Mouse (Mus musculus): ENCODE results near the gene Vipr2. TPM values are rescaled to one million over a fixed set of nuclear protein-coding genes. Genes with fewer than 3 reads are reported as not detected.

Gene Vipr2
- polyA plus RNA-seq, 2 experiments from 2014 or later: 0.19 to 0.86 TPM

DNA sequence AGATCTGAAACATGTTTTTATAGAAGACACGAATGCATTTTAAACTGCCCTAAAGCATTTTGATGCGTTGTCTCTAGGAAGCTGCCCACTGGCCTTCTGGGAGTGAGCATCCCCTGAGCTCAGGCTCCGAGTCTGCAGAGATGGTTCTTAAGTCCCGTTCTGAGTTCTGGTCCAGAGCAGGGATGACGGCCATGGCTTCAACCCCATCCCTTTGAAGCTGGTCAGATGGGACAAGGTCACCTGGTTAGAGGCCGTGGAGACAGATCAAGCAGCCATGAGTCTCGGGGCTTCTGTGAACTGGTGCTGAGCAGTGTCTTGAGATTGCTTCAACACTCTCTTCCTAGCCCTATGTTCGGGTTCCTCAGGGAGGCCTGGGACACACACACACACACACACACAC, 19.6 kb downstream of the Vipr2 start:
- no peak for ATAC-seq

DNA sequence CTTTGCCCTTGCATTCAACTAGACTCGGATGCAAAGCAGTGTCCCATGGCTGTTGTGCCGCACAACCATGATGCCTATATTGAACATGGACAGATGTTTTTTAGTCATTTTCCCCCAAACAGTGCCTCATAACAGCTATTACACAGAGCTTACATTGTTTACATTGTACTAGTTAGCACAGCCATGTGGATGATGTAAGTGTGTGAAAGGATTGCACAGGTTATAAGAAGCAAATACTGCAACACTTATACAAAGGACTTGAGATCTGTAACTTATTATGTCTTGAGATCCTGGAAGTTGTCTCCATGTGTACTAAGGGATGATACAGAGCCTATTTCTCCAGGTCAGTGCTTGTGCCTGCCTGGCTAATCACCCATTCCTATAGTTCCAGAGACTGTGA, 24.4 kb downstream of the Vipr2 start:
- ATAC-seq: no peak

DNA sequence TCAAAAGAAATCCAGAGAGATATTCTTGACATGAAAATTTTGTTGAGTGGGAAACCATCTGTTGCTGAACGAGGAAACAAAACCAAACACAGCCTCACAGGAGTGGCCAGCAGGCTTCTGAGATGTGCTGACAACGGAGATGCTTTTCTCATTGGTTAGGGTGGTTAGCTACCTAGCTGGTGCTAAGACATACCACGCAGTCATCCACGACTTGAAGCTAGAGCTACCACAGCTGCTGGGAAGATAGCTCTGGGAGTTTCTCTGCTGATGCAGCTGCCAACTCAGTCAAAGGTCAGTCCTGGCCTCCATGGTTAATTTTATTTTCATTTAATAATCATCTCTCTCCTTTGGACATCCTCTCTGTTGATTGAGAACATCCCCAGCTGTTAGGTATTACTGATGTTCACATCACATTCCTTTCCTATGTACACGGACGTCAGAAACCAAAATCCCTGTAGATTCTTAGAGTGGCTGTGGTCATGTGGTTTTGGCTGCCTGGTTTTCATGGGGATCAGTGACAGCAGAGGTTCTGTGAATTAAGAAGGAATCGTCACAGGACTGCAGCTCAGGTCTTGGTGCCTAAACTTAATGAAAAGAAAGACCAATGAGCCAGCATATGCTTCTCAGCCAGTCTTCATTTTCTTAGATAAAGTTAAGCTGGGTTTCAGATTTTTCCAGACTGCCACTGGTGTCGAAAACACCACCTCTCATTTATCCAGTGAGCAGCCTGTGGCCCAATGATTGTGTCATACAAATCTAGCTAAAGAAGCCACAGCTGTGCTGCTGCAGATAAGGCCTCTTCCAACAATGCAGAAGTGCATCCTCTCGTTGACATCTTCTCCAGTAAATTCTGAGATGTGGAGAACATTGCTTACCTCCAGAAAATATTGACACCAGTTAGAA, 32.2 kb downstream of the Vipr2 start:
- no peak for ATAC-seq

DNA sequence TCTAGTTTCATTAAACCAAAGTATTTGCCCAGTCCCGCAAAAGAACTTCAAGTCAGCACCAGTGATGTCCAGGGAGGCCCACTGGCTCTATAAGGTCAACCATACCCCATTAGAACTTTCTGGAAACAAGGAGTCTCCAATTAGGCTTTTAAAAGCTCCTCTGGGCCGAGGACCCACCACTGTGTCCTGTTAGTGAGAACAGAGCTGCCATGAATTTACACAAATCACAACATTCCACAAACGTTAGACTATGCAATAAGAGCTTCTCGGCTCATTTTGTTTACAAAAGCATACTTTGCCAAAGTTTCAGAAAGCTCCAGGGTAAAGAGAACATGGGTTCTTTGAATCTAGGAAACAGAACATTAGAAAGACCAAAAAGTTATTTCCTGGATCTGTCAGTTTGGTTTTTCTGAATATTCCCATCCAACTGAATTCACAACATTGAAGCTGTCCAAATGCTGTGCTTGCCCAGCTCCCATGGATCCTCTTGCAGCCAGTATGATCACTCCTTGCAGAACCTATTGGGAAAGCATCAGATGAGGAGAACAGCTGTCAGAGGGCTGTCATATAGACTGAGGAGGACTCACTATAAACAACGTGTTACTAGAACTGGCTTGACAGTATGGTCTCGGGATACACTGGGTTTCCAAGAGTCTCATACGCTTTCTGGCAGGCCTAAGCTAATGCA, 33.6 kb downstream of the Vipr2 start:
- ATAC-seq: no peak

DNA sequence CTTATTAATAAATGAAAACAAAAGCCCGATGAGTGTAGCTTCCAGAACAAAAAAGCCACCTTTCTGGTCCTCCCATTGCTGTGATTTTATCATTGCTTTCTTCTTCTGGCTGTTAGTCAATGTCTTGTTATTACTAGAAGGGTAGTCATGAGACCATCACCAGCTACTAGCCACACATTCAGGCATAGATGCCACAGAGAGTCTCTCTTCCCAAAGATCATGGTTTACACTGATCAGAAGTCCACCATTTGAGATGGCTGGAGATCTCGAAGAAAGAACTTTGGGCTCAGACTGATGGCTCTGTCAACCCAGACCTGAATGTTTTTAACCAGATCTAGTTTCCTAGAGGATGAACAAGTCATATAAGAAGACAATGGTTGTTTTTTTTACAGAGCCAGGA, 38.3 kb downstream of the Vipr2 start:
- no peak for ATAC-seq

DNA sequence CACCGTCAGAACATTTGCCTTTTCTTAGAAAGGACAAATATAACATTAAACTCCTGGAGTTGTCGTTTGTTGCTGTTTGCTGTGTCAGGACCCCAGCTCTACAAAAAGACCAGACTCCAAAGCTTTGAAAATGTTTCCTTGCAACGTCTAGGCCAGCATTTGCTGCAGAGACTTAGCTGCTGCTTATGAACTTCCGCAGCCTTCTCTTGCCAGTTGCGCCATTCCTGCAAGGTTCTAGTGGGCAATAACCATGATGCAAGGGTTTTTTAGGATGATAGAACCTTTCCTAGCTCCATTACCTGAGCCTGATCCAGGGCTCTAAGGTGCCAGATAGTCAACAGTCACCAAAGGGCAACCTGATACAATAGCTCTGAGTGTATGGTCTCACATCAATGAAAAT, 38.9 kb downstream of the Vipr2 start:
- ATAC-seq: no peak

DNA sequence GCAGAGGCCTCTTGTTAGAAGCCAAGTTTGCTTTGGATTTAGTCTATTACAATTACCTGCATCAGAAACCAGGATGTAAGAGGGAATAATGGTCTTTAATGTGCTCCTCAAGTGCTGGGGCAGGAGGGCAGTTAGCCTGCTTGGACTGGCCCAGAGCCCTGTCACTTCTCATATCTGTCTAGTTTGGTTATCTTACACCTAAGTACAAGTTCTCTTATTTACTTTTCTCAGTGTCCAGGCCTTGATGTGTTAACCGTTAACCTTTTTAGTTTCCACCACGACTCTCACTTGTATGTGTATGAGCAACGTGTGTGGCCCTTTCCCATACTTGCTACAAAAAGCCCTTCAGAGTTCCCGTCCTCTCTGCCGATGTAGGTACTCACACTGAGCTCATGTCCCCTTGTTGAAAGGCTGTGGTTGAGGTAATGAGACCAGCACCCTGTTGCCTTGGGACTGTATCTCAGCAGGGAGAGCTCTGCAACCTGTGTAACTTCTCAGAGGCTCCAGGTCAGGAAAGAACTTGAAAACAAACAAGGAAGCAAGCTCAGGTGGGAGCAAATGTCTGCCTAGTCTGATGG, 39.9 kb downstream of the Vipr2 start:
- no peak for ATAC-seq

DNA sequence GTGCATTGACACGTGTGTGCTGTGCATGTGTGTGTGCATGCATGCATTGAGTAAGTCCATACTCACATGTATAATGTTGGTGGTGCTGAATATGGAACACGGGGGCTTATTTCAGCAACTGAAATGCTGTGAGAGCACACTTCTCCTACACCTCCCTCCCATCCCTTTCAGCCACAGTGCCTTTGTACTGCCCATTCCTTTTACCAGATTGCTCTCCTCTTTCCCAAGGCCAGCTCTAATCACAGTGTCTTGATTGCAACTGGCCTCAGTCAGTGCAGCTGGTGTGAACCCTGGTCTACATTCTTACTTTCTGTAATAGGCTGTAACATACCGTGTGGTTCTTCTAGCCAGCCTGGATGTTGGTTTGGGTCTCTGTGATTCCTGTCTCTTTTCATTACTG, 41.5 kb downstream of the Vipr2 start:
- no peak for ATAC-seq

DNA sequence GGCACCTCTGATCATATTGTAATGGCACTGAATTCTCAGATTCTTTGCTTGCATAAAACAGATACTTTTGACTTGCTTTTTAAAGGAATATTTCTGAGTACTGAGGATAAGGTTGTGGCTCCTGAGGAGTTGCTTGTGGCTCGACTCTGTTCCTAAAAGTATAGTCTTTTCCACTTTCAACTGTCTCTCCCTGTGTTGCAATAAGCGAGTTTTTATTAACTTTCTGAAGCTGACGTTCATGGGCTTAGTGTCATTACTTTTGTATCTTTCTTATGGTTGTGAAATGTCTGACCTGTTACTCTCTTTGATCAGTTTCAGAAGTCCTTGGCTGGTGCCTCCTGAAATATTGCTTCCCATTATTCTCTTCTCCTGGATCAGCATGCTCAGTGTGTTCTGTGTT, 46.3 kb downstream of the Vipr2 start:
- ATAC-seq: no peak

DNA sequence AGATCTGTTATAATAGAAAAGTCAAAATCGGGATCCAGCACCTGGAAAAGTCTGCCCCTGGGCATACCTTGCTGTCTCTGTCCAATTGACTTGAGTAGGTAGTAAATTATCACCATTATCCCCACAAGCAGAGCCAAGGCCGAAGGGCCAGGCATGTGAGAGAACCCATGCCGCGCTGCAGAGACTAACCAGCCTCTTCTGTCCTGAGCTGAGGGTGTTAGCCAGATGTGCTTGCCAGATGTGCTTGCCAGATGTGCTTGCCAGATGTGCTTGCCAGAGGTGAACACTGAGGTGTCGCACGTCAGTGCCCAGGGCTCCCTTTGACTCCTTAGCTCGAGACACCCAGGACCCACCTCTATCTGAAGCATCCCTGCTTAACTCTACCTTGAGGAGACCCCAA, 53.4 kb downstream of the Vipr2 start:
- ATAC-seq: no peak

DNA sequence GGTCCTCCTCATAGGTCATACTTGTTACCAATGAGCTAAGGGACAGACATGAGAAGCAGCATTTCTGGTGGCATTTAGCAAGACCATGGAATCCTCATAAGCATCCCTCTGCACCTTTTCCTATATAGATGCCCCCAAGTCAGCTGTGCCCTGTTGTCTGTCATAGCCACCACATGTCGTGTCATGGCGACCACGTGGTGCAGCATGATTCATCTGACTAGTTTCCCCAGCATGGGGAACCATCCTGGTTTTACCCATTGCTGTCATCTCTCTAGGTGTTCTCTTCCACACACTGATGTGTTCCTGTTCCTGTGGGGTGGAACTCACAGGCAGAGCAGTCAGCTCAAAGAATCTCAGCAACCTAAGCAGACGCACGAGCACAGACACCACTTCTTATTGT, 55.4 kb downstream of the Vipr2 start:
- no peak for ATAC-seq

DNA sequence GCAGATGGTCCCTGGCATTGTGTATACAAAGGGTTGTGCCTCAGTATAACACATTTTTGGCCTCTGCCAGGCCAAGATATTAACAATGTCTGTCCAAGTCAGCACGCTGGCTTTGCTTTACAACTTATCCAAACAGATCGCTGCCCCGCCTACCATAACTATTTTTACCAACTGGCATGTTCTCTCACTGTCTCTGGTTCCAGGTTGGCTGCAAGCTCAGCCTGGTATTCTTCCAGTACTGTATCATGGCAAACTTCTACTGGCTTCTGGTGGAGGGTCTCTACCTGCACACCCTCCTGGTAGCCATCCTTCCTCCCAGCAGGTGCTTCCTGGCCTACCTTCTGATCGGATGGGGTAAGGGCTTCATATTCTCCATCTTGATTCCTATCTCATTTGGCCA, 58.4 kb downstream of the Vipr2 start:
- no peak for ATAC-seq

DNA sequence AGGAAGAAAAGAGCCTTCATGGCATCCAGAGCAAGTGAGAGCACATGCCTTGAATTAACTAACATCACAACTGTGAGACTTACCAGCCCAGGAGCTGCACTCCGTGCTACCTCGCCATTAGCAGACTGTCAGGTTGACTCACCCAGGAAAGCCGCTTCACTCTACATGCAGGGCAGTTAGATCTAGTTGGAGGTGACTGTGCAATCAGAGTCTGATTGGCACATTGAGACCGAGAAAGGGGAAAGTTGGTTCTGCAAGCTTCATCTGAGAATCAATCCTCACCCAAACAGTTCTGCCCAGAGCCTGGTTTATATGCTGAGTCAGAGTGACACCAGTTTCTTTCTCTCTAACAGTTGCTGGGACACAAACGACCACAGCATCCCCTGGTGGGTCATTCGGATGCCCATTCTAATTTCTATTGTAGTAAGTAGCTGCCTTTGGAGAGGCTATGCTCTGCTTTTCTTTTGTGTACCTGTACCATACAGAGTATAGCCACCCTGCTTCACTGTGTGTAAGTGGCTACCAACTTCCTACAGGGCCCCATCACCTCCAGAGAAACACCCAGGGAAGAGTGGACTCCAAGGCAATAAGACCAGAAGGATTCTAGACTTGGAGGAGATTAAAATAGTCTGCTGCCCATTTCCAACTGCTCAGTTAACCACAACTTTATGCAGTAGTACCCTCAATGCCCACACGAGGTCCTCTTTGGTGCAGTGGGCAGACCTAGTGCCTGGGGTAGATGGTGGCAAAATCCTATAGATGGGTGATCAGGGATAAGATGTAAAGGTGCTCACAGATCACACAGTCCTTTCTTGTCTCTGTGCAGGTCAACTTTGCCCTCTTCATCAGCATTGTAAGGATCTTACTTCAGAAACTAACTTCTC, 61.0 kb downstream of the Vipr2 start:
- peak; percentile 64 for ATAC-seq

DNA sequence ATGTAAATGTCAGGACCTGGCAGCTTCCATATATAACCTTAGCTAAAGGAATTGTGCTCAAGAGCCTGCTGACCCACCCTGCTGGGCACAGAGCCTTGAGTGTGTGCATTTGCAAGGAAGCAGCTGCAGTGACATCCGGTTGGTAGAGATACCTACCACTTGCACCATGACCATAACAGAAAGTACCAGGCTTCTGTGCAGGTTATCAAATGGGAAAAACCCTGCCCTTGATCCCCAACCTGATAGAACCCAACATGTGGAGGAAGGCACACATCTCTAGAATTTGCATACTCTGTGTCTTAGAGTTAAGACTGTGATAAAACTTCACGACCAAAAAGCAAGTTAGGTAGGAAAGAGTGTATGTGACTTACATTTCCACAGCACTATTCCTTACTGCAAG, 63.1 kb downstream of the Vipr2 start:
- ATAC-seq: peak; percentile 71

DNA sequence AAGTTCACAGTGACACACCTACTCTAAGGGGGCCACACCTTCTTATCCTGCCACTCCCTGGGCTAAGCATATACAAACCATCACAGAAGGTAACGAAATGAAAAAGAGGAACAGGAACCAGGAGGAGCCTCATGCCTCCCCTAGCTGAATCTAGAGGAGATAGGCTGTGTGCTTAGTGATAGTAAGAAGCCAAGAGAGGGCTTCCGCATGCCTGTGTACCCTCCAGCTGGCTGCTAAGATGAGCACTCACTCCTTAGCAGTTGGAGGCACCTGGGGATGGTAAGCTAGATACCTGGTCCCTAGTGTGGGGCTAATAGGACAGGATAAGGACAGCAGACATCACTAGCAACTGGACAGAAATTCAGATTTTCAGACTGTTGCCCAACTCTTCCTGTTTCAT, 64.3 kb downstream of the Vipr2 start:
- no peak for ATAC-seq

DNA sequence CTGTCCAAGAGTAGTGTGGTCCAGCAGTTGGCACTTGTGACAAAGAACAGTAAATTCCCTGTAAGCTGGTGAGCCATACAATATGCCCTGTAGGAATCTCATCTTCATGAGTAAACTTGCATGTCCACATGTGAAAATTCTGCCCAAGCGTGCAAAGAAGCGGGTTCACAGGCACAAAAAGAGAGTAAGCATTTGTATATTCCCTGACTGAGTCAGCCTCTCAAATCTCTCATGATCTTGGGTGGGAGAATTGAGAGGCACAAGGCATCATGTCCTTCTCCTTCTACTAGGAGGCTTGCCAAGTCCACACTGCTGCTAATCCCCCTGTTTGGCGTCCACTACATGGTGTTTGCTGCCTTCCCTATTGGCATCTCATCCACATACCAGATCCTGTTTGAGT, 64.9 kb downstream of the Vipr2 start:
- no peak for ATAC-seq

DNA sequence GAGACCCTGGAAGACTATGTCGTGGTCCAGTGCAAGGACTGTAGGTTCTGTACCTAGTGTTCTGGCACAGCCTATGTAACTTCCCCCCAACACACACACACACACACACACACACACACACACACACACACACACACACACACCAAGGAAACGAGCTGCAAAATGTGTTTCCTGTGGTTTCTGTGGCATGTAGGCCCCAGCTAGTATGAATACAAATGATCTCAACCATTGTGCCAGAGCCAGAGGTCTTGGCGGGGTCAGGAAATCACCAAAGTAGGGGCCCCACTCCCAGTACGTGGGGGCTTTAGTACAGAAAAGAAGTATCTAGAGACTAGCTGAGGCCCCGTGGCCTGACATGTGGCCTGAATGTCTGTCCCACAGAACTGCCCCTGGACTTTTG, 67.7 kb downstream of the Vipr2 start:
- peak; percentile 88 for ATAC-seq

DNA sequence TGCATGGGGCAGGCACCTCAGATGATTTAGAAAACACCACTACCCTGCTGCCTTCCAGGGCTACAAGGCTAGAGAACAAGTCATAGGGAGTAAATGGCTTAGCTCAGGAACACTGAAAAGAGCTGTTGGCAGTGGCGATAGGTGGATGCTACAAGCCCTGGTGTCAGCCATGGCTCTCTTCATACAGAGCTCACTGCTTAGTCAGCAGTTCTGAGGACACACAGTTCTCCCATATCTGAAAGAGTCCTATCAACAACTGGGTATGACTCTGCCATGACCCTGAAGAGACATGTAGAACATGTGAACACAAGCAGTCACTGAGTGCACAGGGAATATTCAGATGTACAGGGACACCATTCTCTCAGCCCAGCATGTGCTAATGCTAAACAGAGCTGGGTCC, 68.2 kb downstream of the Vipr2 start:
- ATAC-seq: peak; percentile 42

DNA sequence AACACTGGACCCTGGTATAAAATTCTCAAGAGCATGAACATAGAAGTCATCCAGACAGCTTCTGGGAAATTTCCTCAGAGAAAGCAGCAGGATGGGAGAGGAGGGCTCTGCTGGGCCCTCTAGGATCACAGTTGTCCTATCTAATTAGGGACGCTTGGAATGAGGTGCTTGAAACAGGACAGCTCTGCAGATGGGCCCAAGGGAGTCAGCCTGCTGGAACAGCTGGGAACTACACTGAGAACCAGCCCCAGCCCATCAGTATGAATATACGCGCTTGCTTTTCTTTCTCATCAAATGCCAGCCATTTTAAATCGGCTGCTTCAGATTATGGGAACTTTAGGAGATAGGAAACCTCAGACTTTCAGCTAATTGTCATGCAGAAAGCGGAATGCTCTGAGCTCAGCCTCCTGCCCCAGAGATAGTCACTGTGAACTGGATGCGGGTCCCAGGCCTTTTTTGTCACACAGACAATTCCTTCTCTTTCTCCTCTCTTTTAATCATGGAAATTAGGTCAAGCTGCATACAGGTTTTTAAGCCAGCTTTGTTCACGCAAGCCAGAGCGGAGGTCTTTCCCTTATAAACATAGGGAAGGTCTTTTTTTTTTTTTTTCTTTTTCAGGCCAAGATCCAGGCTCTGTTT, 69.6 kb downstream of the Vipr2 start:
- ATAC-seq: no peak

DNA sequence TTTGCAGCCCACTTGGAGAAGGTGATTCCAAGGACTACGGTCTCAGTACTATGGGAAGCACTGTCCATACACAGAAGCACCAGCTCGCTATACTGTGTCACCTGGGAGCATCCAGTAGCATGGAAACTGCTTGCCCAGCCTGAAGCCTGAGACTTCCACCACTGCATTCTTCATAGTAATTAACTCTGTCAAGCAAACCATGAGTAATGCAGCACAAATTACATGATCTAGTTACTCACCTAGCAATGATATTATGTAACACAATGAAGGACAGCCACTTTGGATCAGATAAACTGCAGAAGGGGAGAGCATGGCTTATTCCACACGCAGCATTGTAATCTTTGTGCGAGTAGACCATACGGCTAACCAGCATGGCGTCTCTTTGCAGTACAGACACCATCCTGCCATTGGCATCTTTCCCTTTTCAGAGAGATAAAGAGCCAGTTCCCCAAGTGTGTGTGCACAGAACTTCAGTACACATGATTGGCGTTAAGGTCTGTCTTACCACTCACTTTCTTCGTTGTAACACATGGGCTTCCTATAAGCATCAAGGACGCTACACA, 75.4 kb downstream of the Vipr2 start:
- no peak for ATAC-seq

DNA sequence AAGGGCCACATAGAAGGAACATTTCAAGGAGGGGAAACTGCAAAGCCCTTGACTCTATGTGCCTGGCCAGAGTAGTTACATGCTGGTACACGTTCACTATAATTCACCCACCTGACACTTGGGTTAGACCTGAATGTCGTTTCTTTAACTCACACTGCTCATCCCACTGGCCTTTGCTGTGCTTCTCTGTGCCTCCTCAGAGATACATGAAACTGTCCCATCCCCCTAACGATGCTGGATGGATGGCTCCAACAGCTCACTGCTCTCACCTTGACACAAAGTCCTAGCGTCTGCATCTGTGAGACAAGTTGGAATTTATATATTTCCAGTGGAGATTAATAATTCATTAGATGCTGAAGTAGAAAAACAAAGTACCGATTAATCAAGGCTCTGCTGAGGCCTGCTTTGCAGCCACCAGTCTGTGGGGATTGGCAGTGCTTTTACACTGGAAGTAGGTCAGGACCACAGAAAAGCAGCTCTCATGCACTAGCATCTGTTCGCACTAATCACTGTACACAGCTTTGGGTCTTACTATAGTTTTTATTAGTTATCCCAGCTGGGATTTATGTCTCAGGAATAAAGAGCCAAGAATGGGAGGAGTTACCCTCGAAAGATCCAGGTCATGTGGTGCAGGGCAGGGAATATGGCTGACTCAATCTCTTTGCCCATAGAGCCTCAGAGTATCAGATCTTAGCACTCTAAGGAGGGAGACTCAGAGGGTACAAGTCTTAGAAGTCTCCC, 79.4 kb downstream of the Vipr2 start:
- ATAC-seq: no peak

Measured in CD4-positive, CD25-positive, alpha-beta regulatory T cell, adult 4 months (primary cell).